Mouse (Mus musculus) spleen, adult 2 months (tissue): ENCODE data around the gene Zbtb7b. TPM values are rescaled to one million over a fixed set of nuclear protein-coding genes. Genes with fewer than 3 reads are reported as not detected.
A peak's percentile ranks its signal among the peaks of the same experiment; 100 is the strongest.

ENCODE experiments used
- DNase-seq, 2 experiments: peaks; one replicate each; pipeline versions ENCODE4 v3.0.0 to v3.0.0-alpha.2; 2012 to 2021; ENCODE audit warnings: low spot score in 2 of 2, low read depth in 1 of 2
- H3K27ac ChIP-seq: fragments of 200-500 bp; 2 replicates; pipeline ENCODE4 v1.5.1; 2012; ENCODE audit warnings: low read length, inconsistent platforms; ENCODE audit not compliant: insufficient read depth
- H3K27me3 ChIP-seq: fragments of 200-500 bp; 2 replicates; pipeline ENCODE4 v1.6.1; 2012; ENCODE audit warnings: mild to moderate bottlenecking, moderate library complexity, low read length, inconsistent platforms; ENCODE audit not compliant: control insufficient read depth, insufficient read depth
- H3K36me3 ChIP-seq: fragments of 200-500 bp; 2 replicates; pipeline ENCODE4 v1.6.1; 2012; ENCODE audit warnings: mild to moderate bottlenecking, low read length, inconsistent platforms; ENCODE audit not compliant: control insufficient read depth, insufficient read depth
- H3K4me1 ChIP-seq: fragments of 200-500 bp; 2 replicates; pipeline ENCODE4 v1.6.1; 2011; ENCODE audit warnings: inconsistent platforms; ENCODE audit not compliant: control insufficient read depth, insufficient read depth, insufficient read length
- H3K4me3 ChIP-seq: fragments of 200-500 bp; 2 replicates; pipeline ENCODE4 v1.5.1; 2011; ENCODE audit warnings: mild to moderate bottlenecking, inconsistent platforms; ENCODE audit not compliant: insufficient read depth, insufficient read length; ENCODE audit errors: extremely low read depth
- CTCF ChIP-seq: fragments of 200-500 bp; IDR thresholded peaks from 2 replicates; pipeline ENCODE4 v1.5.1; 2011; ENCODE audit warnings: mild to moderate bottlenecking, inconsistent platforms; ENCODE audit not compliant: insufficient read depth, insufficient read length, insufficient replicate concordance; ENCODE audit errors: extremely low read depth
- POLR2A ChIP-seq: fragments of 200-500 bp; IDR thresholded peaks from 2 replicates; pipeline ENCODE4 v1.6.1; 2011; ENCODE audit warnings: low read depth, low read length, inconsistent platforms
- WGBS: fragments of 180-500 bp; shearing (Covaris S2); methylation state at CpG from one replicate; pipeline ENCODE4 v1.1.7; 2018; 5-methylcytosine and 5-hydroxymethylcytosine counted together
- polyA plus RNA-seq: library from polyadenylated mRNA; depleted of rRNA; stranded (reverse); fragments of >200 nt; gene quantifications from 2 replicates; pipeline ENCODE4 v1.2.3, GENCODE M21; 2012

Gene Zbtb7b
- polyA plus RNA-seq, 1 experiment = 54.5 TPM

- Histone ChIP-seq H3K27ac (no peak overlapping the region), H3K4me1 (peaks cover 9% of the 10 kb centered on the region; the same call in 1 of the 2 replicates), H3K36me3 (peaks cover 24% of the 10 kb centered on the region), H3K27me3 (no peaks in the 10 kb centered on the region), H3K4me3 (no peak overlapping the region)
- DNase-seq = no peak
- TF ChIP-seq POLR2A (no peak), CTCF (no peak)
- WGBS = 54% methylated on average over 6 of the region's 6 CpGs
Measured at GRCm38 (mm10) chr3:89422556-89423205, 28.1 kb upstream of the Zbtb7b start.

- peaks cover 17% of the 10 kb centered on the region for H3K36me3 ChIP-seq
- WGBS = 63% methylated on average over 22 of the region's 22 CpGs
Measured at GRCm38 (mm10) chr3:89421810-89422473, 27.4 kb upstream of the Zbtb7b start.

GRCm38 (mm10) chr3:89421002-89421774 is 26.6 kb upstream of the Zbtb7b start:
- no peaks in the 10 kb centered on the region for H3K27me3 ChIP-seq
- no peak for DNase-seq
- TF ChIP-seq CTCF = no peak
- TF ChIP-seq POLR2A = no peak
- peaks cover 9% of the 10 kb centered on the region; the same call in 1 of the 2 replicates for H3K4me1 ChIP-seq
- H3K4me3 ChIP-seq = no peak overlapping the region
- H3K36me3 ChIP-seq = peaks cover 14% of the 10 kb centered on the region
- peak overlapping the region; percentile 59 for H3K27ac ChIP-seq
- WGBS = 44% methylated on average over 11 of the region's 11 CpGs

More at GRCm38 (mm10) chr3:89421810-89422473, 27.4 kb upstream of the Zbtb7b start:
- H3K4me3 ChIP-seq = no peak overlapping the region
- DNase-seq = no peak
- peak overlapping the region; percentile 13; the same call in 1 of the 2 replicates for H3K27ac ChIP-seq
- no peaks in the 10 kb centered on the region for H3K27me3 ChIP-seq
- peaks cover 9% of the 10 kb centered on the region; the same call in 1 of the 2 replicates for H3K4me1 ChIP-seq
- TF ChIP-seq POLR2A = no peak
- no peak for TF ChIP-seq CTCF

GRCm38 (mm10) chr3:89420421-89420820 is 25.8 kb upstream of the Zbtb7b start:
- peaks cover 9% of the 10 kb centered on the region; the same call in 1 of the 2 replicates for H3K4me1 ChIP-seq
- H3K27me3 ChIP-seq = no peaks in the 10 kb centered on the region
- no peak for DNase-seq
- H3K27ac ChIP-seq = 0 out of 2 replicates have a peak overlapping the region, but pooled peaks have one; percentile 59
- peaks cover 14% of the 10 kb centered on the region for H3K36me3 ChIP-seq
- TF ChIP-seq CTCF (no peak), POLR2A (no peak)
- 56% methylated on average over 2 of the region's 2 CpGs for WGBS
- H3K4me3 ChIP-seq = no peak overlapping the region

GRCm38 (mm10) chr3:89419981-89420380 is 25.4 kb upstream of the Zbtb7b start:
- Histone ChIP-seq H3K4me1 (peaks cover 9% of the 10 kb centered on the region; the same call in 1 of the 2 replicates), H3K36me3 (peaks cover 14% of the 10 kb centered on the region), H3K27me3 (no peaks in the 10 kb centered on the region), H3K4me3 (peak overlapping the region; percentile 74; the same call in 1 of the 2 replicates), H3K27ac (peak overlapping the region; percentile 75)
- no peak for DNase-seq
- TF ChIP-seq CTCF = no peak
- WGBS = 74% methylated on average over 3 of the region's 3 CpGs

- Histone ChIP-seq H3K36me3 (peaks cover 11% of the 10 kb centered on the region), H3K27me3 (no peaks in the 10 kb centered on the region), H3K27ac (peak overlapping the region; percentile 75), H3K4me3 (peak overlapping the region; percentile 74; the same call in 1 of the 2 replicates), H3K4me1 (peaks cover 9% of the 10 kb centered on the region; the same call in 1 of the 2 replicates)
- WGBS = 32% methylated on average over 9 of the region's 9 CpGs
- DNase-seq = no peak
- TF ChIP-seq POLR2A (no peak), CTCF (no peak)
Measured at GRCm38 (mm10) chr3:89419571-89419970, 25.0 kb upstream of the Zbtb7b start.
